Mouse (Mus musculus) left cerebral cortex, postnatal 25 days (tissue): ENCODE data around the gene Rnf169. TPM values are rescaled to one million over a fixed set of nuclear protein-coding genes. Genes with fewer than 3 reads are reported as not detected.

Source experiments
- DNase-seq, 2 experiments: peaks; one replicate each; pipeline ENCODE4 v3.0.0; 2022; ENCODE audit warnings: low spot score in 2 of 2, mixed read lengths in 1 of 2
- intact Hi-C: fragments of 180-260 bp; cut with DNase I; formaldehyde crosslinking; loops from one replicate; pipeline ENCODE4 v1.15.1; 2025
- total RNA-seq, 2 experiments: library from RNA; stranded (reverse); gene quantifications; 2 replicates each; pipeline ENCODE4 v1.2.3; 2021

Rnf169 gene
- total RNA-seq: 10 to 100 TPM; 45.6 to 50.8 TPM

GRCm38 (mm10) chr7:99980132-99980591 is at the start of gene Rnf169:
Gene Rnf169, minus strand, starts transcription at chr7:99980448.
- intact Hi-C loops: loop anchor here (2.0 to 5.0 kb wide), 3 partner anchors 33 to 121 kb away; partner anchors contain the start of gene Xrra1
- peak; percentile 92 to 97 for DNase-seq

- intact Hi-C loops: no loop called here
These were observed 49.1 kb upstream of the Rnf169 start for GRCm38 (mm10) chr7:100029307-100029706.

GRCm38 (mm10) chr7:100027353-100027752 is 47.1 kb upstream of the Rnf169 start:
- no peak for DNase-seq
- intact Hi-C loops: no loop called here

More at GRCm38 (mm10) chr7:100029307-100029706, 49.1 kb upstream of the Rnf169 start:
- DNase-seq: no peak

GRCm38 (mm10) chr7:100017056-100017455 is 36.8 kb upstream of the Rnf169 start:
- peak in 1 of 2 experiments; percentile 79 for DNase-seq
- intact Hi-C loops: no loop called here

- intact Hi-C loops: no loop called here
- DNase-seq: no peak
These were observed 33.9 kb upstream of the Rnf169 start for GRCm38 (mm10) chr7:100014123-100014600.

- DNase-seq: no peak
- intact Hi-C loops: no loop called here
These were observed 32.3 kb upstream of the Rnf169 start for GRCm38 (mm10) chr7:100012515-100012914.

- no peak for DNase-seq
- intact Hi-C loops: no loop called here
These were observed 31.8 kb upstream of the Rnf169 start for GRCm38 (mm10) chr7:100012085-100012484.

GRCm38 (mm10) chr7:100010711-100011110 is 30.5 kb upstream of the Rnf169 start:
- intact Hi-C loops: no loop called here
- no peak for DNase-seq

- DNase-seq: peak; percentile 50 to 56
- intact Hi-C loops: loop anchor here (5.0 to 10.0 kb wide), 2 partner anchors 98 to 385 kb away; partner anchors contain the start of gene Tpbgl
These were observed 29.4 kb upstream of the Rnf169 start for GRCm38 (mm10) chr7:100009640-100010039.

GRCm38 (mm10) chr7:100008765-100009164 is 28.5 kb upstream of the Rnf169 start:
- intact Hi-C loops: loop anchor here (5.0 to 10.0 kb wide), 2 partner anchors 99 to 384 kb away; partner anchors contain the start of gene Tpbgl
- DNase-seq: no peak

- DNase-seq: no peak
- intact Hi-C loops: loop anchor here (5.0 to 10.0 kb wide), 2 partner anchors 101 to 382 kb away; partner anchors contain the start of gene Tpbgl
These were observed 26.2 kb upstream of the Rnf169 start for GRCm38 (mm10) chr7:100006411-100006810.

- DNase-seq: peak; percentile 33 to 34
- intact Hi-C loops: loop anchor here (5.0 to 10.0 kb wide), 2 partner anchors 102 to 381 kb away; partner anchors contain the start of gene Tpbgl
These were observed 25.5 kb upstream of the Rnf169 start, which contains the start of gene Chrdl2 for GRCm38 (mm10) chr7:100005790-100006189. Gene Chrdl2, plus strand, starts transcription at chr7:100006172.

GRCm38 (mm10) chr7:100003781-100004180 is 23.5 kb upstream of the Rnf169 start:
- intact Hi-C loops: loop anchor here (10.0 kb wide), 1 partner anchor 379 kb away; the partner anchor contains the start of gene Tpbgl

GRCm38 (mm10) chr7:99998668-99999067 is 18.4 kb upstream of the Rnf169 start:
- DNase-seq: no peak

More at GRCm38 (mm10) chr7:100003781-100004180, 23.5 kb upstream of the Rnf169 start:
- no peak for DNase-seq

GRCm38 (mm10) chr7:99995186-99995585 is 14.9 kb upstream of the Rnf169 start:
- no peak for DNase-seq
- intact Hi-C loops: no loop called here

More at GRCm38 (mm10) chr7:99998668-99999067, 18.4 kb upstream of the Rnf169 start:
- intact Hi-C loops: no loop called here

GRCm38 (mm10) chr7:99993159-99993558 is 12.9 kb upstream of the Rnf169 start:
- DNase-seq: no peak
- intact Hi-C loops: no loop called here

GRCm38 (mm10) chr7:99990990-99991707 is 10.9 kb upstream of the Rnf169 start:
- DNase-seq: no peak
- intact Hi-C loops: no loop called here

GRCm38 (mm10) chr7:99989844-99990760 is 9.9 kb upstream of the Rnf169 start:
- intact Hi-C loops: loop anchor here (5.0 kb wide), 1 partner anchor 237 kb away; the partner anchor contains the start of gene Pgm2l1

GRCm38 (mm10) chr7:99988725-99989124 is 8.5 kb upstream of the Rnf169 start:
- intact Hi-C loops: loop anchor here (5.0 kb wide), 1 partner anchor 239 kb away; the partner anchor contains the start of gene Pgm2l1
- peak; percentile 80 to 82 for DNase-seq

More at GRCm38 (mm10) chr7:99989844-99990760, 9.9 kb upstream of the Rnf169 start:
- peak in 1 of 2 experiments; percentile 40 for DNase-seq
